Mouse (Mus musculus): Measurements from ENCODE around the gene Fgfrl1. TPM values are rescaled to one million over a fixed set of nuclear protein-coding genes. Genes with fewer than 3 reads are reported as not detected.

Gene Fgfrl1
- polyA plus RNA-seq, 1 experiment from 2014 or later = 45.1 TPM

- ATAC-seq (ENCODE audit: low read depth) = peak; percentile 20
- Histone ChIP-seq H3K9ac (ENCODE audit: low read depth, low read length) (peak within 1 kb of the TSS; percentile 97), H3K36me3 (ENCODE audit: control insufficient read depth, insufficient read depth, low read length) (peaks cover 31% of the 10 kb centered on the region), H3K4me2 (ENCODE audit: low read depth, low read length) (peak within 1 kb of the TSS; percentile 88), H3K4me3 (ENCODE audit: low read depth, low read length) (peak within 1 kb of the TSS; percentile 83), H3K27me3 (replicated peaks; ENCODE audit: control insufficient read depth, insufficient read depth, low read length) (no peaks in the 10 kb centered on the region), H3K9me3 (ENCODE audit: control insufficient read depth, low read length) (no peaks in the 10 kb centered on the region), H3K27ac (replicated peaks; ENCODE audit: low read depth, low read length) (no peak within 1 kb of the TSS), H3K4me1 (ENCODE audit: control insufficient read depth, insufficient read depth, low read length) (peaks cover 8% of the 10 kb centered on the region)
- whole genome bisulfite sequencing = 9% methylated on average over 20 of the region's 24 CpGs
- no peak for DNase-seq (ENCODE audit: low spot score)
These were observed 32.2 kb upstream of the Fgfrl1 start, which contains the start of gene Idua for GRCm38 (mm10) chr5:108659698-108660631. Gene Idua, plus strand, starts transcription at chr5:108660331.

- WGBS = 35% methylated on average over 16 of the region's 36 CpGs
- Histone ChIP-seq H3K9me3 (ENCODE audit: control insufficient read depth, low read length) (no peaks in the 10 kb centered on the region), H3K27ac (replicated peaks; ENCODE audit: low read depth, low read length) (no peak overlapping the region), H3K4me3 (ENCODE audit: low read depth, low read length) (peak overlapping the region; percentile 83), H3K9ac (ENCODE audit: low read depth, low read length) (peak overlapping the region; percentile 97), H3K36me3 (ENCODE audit: control insufficient read depth, insufficient read depth, low read length) (peaks cover 23% of the 10 kb centered on the region), H3K4me2 (ENCODE audit: low read depth, low read length) (peak overlapping the region; percentile 88), H3K4me1 (ENCODE audit: control insufficient read depth, insufficient read depth, low read length) (peaks cover 8% of the 10 kb centered on the region), H3K27me3 (replicated peaks; ENCODE audit: control insufficient read depth, insufficient read depth, low read length) (no peaks in the 10 kb centered on the region)
- peak; percentile 96 for DNase-seq (ENCODE audit: low spot score)
- ATAC-seq (ENCODE audit: low read depth) = peak; percentile 99
These were observed 31.4 kb upstream of the Fgfrl1 start for GRCm38 (mm10) chr5:108660632-108661268.

GRCm38 (mm10) chr5:108662772-108663171 lies 29.4 kb upstream of the Fgfrl1 start:
- Histone ChIP-seq H3K27me3 (replicated peaks; ENCODE audit: control insufficient read depth, insufficient read depth, low read length) (no peaks in the 10 kb centered on the region), H3K4me1 (ENCODE audit: control insufficient read depth, insufficient read depth, low read length) (peaks cover 8% of the 10 kb centered on the region), H3K4me2 (ENCODE audit: low read depth, low read length) (no peak overlapping the region), H3K4me3 (ENCODE audit: low read depth, low read length) (no peak overlapping the region), H3K36me3 (ENCODE audit: control insufficient read depth, insufficient read depth, low read length) (peaks cover 3% of the 10 kb centered on the region; the same call in 1 of the 2 replicates), H3K9ac (ENCODE audit: low read depth, low read length) (no peak overlapping the region), H3K9me3 (ENCODE audit: control insufficient read depth, low read length) (no peaks in the 10 kb centered on the region), H3K27ac (replicated peaks; ENCODE audit: low read depth, low read length) (no peak overlapping the region)
- DNase-seq (ENCODE audit: low spot score) (no peak), ATAC-seq (ENCODE audit: low read depth) (no peak)
- 84% methylated on average over 4 of the region's 4 CpGs for WGBS

- peaks cover 12% of the 10 kb centered on the region; the same call in 1 of the 2 replicates for H3K4me1 ChIP-seq (ENCODE audit: control insufficient read depth, insufficient read depth, low read length)
- H3K36me3 ChIP-seq (ENCODE audit: control insufficient read depth, insufficient read depth, low read length) = no peaks in the 10 kb centered on the region
- DNase-seq (ENCODE audit: low spot score) (no peak), ATAC-seq (ENCODE audit: low read depth) (no peak)
- H3K9me3 ChIP-seq (ENCODE audit: control insufficient read depth, low read length) = no peaks in the 10 kb centered on the region
- no peak overlapping the region for H3K9ac ChIP-seq (ENCODE audit: low read depth, low read length)
- no peak overlapping the region for H3K4me3 ChIP-seq (ENCODE audit: low read depth, low read length)
- 48% methylated on average over 3 of the region's 3 CpGs for WGBS
- no peak overlapping the region for H3K27ac ChIP-seq (replicated peaks; ENCODE audit: low read depth, low read length)
- H3K27me3 ChIP-seq (replicated peaks; ENCODE audit: control insufficient read depth, insufficient read depth, low read length) = no peaks in the 10 kb centered on the region
- H3K4me2 ChIP-seq (ENCODE audit: low read depth, low read length) = no peak overlapping the region
These were observed 27.1 kb upstream of the Fgfrl1 start for GRCm38 (mm10) chr5:108665066-108665465.

- no peaks in the 10 kb centered on the region for H3K27me3 ChIP-seq (replicated peaks; ENCODE audit: control insufficient read depth, insufficient read depth, low read length)
- peaks cover 13% of the 10 kb centered on the region; the same call in 1 of the 2 replicates for H3K4me1 ChIP-seq (ENCODE audit: control insufficient read depth, insufficient read depth, low read length)
- H3K4me3 ChIP-seq (ENCODE audit: low read depth, low read length) = no peak overlapping the region
- H3K4me2 ChIP-seq (ENCODE audit: low read depth, low read length) = no peak overlapping the region
- peaks cover 11% of the 10 kb centered on the region; the same call in 1 of the 2 replicates for H3K36me3 ChIP-seq (ENCODE audit: control insufficient read depth, insufficient read depth, low read length)
- no peak overlapping the region for H3K27ac ChIP-seq (replicated peaks; ENCODE audit: low read depth, low read length)
- H3K9me3 ChIP-seq (ENCODE audit: control insufficient read depth, low read length) = no peaks in the 10 kb centered on the region
- DNase-seq (ENCODE audit: low spot score) (no peak), ATAC-seq (ENCODE audit: low read depth) (no peak)
- 67% methylated on average over 2 of the region's 2 CpGs for WGBS
- H3K9ac ChIP-seq (ENCODE audit: low read depth, low read length) = no peak overlapping the region
These were observed 24.8 kb upstream of the Fgfrl1 start for GRCm38 (mm10) chr5:108667370-108667769.

- 11% methylated on average over 3 of the region's 3 CpGs for WGBS
- peak overlapping the region; percentile 88 for H3K27ac ChIP-seq (replicated peaks; ENCODE audit: low read depth, low read length)
- ATAC-seq (ENCODE audit: low read depth) = no peak
These were observed 23.7 kb upstream of the Fgfrl1 start for GRCm38 (mm10) chr5:108668387-108668932.

GRCm38 (mm10) chr5:108668977-108669936 lies 22.9 kb upstream of the Fgfrl1 start, which contains the start of gene Dgkq:
Gene Dgkq, minus strand, starts transcription at chr5:108669672.
- WGBS = 7% methylated on average over 35 of the region's 43 CpGs
- Histone ChIP-seq H3K9ac (ENCODE audit: low read depth, low read length) (peak within 1 kb of the TSS; percentile 76), H3K27ac (replicated peaks; ENCODE audit: low read depth, low read length) (peak within 1 kb of the TSS; percentile 88), H3K4me1 (ENCODE audit: control insufficient read depth, insufficient read depth, low read length) (peaks cover 13% of the 10 kb centered on the region; the same call in 1 of the 2 replicates), H3K9me3 (ENCODE audit: control insufficient read depth, low read length) (no peaks in the 10 kb centered on the region), H3K36me3 (ENCODE audit: control insufficient read depth, insufficient read depth, low read length) (peaks cover 17% of the 10 kb centered on the region; the same call in 1 of the 2 replicates), H3K4me2 (ENCODE audit: low read depth, low read length) (peak within 1 kb of the TSS; percentile 78), H3K27me3 (replicated peaks; ENCODE audit: control insufficient read depth, insufficient read depth, low read length) (no peaks in the 10 kb centered on the region), H3K4me3 (ENCODE audit: low read depth, low read length) (peak within 1 kb of the TSS; percentile 53)
- ATAC-seq (ENCODE audit: low read depth) (peak; percentile 84), DNase-seq (ENCODE audit: low spot score) (peak; percentile 89)

More at GRCm38 (mm10) chr5:108668387-108668932, 23.7 kb upstream of the Fgfrl1 start:
- H3K4me3 ChIP-seq (ENCODE audit: low read depth, low read length) = peak overlapping the region; percentile 53
- H3K9me3 ChIP-seq (ENCODE audit: control insufficient read depth, low read length) = no peaks in the 10 kb centered on the region
- H3K27me3 ChIP-seq (replicated peaks; ENCODE audit: control insufficient read depth, insufficient read depth, low read length) = no peaks in the 10 kb centered on the region
- peaks cover 17% of the 10 kb centered on the region; the same call in 1 of the 2 replicates for H3K36me3 ChIP-seq (ENCODE audit: control insufficient read depth, insufficient read depth, low read length)
- peak overlapping the region; percentile 78 for H3K4me2 ChIP-seq (ENCODE audit: low read depth, low read length)
- DNase-seq (ENCODE audit: low spot score) = no peak
- peak overlapping the region; percentile 76 for H3K9ac ChIP-seq (ENCODE audit: low read depth, low read length)
- H3K4me1 ChIP-seq (ENCODE audit: control insufficient read depth, insufficient read depth, low read length) = peaks cover 13% of the 10 kb centered on the region; the same call in 1 of the 2 replicates
